Comparison of ENCODE assay signal across 25 mouse cellular contexts in genomic region chr16:60509707-60510106, GRCm38 (mm10).
DNase-seq lines count a peak whose midpoint lies in the region; ATAC-seq and TF ChIP-seq lines count a peak whose summit lies in the region.
"Had no signal": no experiment of that assay in that cellular context is flagged by ENCODE, and none has a peak within 500 bp of the region (broad histone marks: within the 10 kb centered on the region; RNA-seq: fewer than 3 reads in every experiment).

No protein-coding gene starts in this region.

- 7% methylated on average over 3 of the region's 3 CpGs for WGBS in forebrain, embryonic 14.5 days
- WGBS in forebrain, embryonic 10.5 days: 71% methylated on average over 3 of the region's 3 CpGs
- WGBS in neural tube, embryonic 11.5 days: 29% methylated on average over 3 of the region's 3 CpGs
- WGBS in hindbrain, embryonic 12.5 days: 33% methylated on average over 3 of the region's 3 CpGs
- 87% methylated on average over 3 of the region's 3 CpGs for WGBS in thymus, adult 2 months

- no peak for TF ChIP-seq POLR2A in thymus, adult 2 months (IDR thresholded peaks at IDR 0.05; ENCODE audit: control insufficient read depth, extremely low read depth, insufficient read depth, low read length, poor library complexity)

- H3K36me3 ChIP-seq in forebrain, embryonic 14.5 days (ENCODE audit: control insufficient read depth, insufficient read depth, low read length): no peaks in the 10 kb centered on the region
- H3K36me3 ChIP-seq in forebrain, embryonic 10.5 days (replicated peaks): no peaks in the 10 kb centered on the region
- no peaks in the 10 kb centered on the region for H3K36me3 ChIP-seq in neural tube, embryonic 11.5 days (ENCODE audit: control insufficient read depth, insufficient read depth, low read length)
- H3K36me3 ChIP-seq in hindbrain, embryonic 12.5 days: no peaks in the 10 kb centered on the region
- no peaks in the 10 kb centered on the region for H3K36me3 ChIP-seq in thymus, adult 2 months (ENCODE audit: control insufficient read depth, insufficient read depth, low read length)
- H3K36me3 ChIP-seq: heart, embryonic 12.5 days; liver, embryonic 13.5 days had no signal

- H3K27ac ChIP-seq in forebrain, embryonic 14.5 days (ENCODE audit: low read depth, low read length): no peak overlapping the region
- no peak overlapping the region for H3K27ac ChIP-seq in forebrain, embryonic 10.5 days
- no peak overlapping the region for H3K27ac ChIP-seq in neural tube, embryonic 11.5 days (ENCODE audit: low read depth, low read length)
- H3K27ac ChIP-seq in hindbrain, embryonic 12.5 days: no peak overlapping the region
- no peak overlapping the region for H3K27ac ChIP-seq in thymus, adult 2 months (ENCODE audit: control insufficient read depth, insufficient read depth, low read length)
- H3K27ac ChIP-seq: forebrain, embryonic 13.5 days; liver, embryonic 13.5 days had no signal

- H3K4me1 ChIP-seq in forebrain, embryonic 14.5 days (ENCODE audit: control insufficient read depth, insufficient read depth, low read length): no peaks in the 10 kb centered on the region
- H3K4me1 ChIP-seq in forebrain, embryonic 10.5 days: no peaks in the 10 kb centered on the region
- no peaks in the 10 kb centered on the region for H3K4me1 ChIP-seq in neural tube, embryonic 11.5 days (ENCODE audit: control insufficient read depth, insufficient read depth, low read length)
- H3K4me1 ChIP-seq in hindbrain, embryonic 12.5 days: no peaks in the 10 kb centered on the region
- no peaks in the 10 kb centered on the region for H3K4me1 ChIP-seq in thymus, adult 2 months (replicated peaks; ENCODE audit: control insufficient read depth, insufficient read depth, low read length)
- H3K4me1 ChIP-seq: heart, embryonic 12.5 days; liver, embryonic 13.5 days; megakaryocyte, embryonic 14.5 days had no signal

- no peak overlapping the region for H3K4me3 ChIP-seq in forebrain, embryonic 14.5 days (ENCODE audit: low read depth, low read length)
- H3K4me3 ChIP-seq in forebrain, embryonic 10.5 days: no peak overlapping the region
- no peak overlapping the region for H3K4me3 ChIP-seq in neural tube, embryonic 11.5 days (ENCODE audit: low read depth, low read length)
- no peak overlapping the region for H3K4me3 ChIP-seq in hindbrain, embryonic 12.5 days
- no peak overlapping the region for H3K4me3 ChIP-seq in thymus, adult 2 months (ENCODE audit: control insufficient read depth, insufficient read depth, low read length)
- H3K4me3 ChIP-seq: forebrain, embryonic 13.5 days; heart, embryonic 12.5 days; liver, embryonic 13.5 days; megakaryocyte, embryonic 14.5 days had no signal

- no peaks in the 10 kb centered on the region for H3K27me3 ChIP-seq in forebrain, embryonic 14.5 days (replicated peaks; ENCODE audit: control insufficient read depth, insufficient read depth, low read length)
- no peaks in the 10 kb centered on the region for H3K27me3 ChIP-seq in forebrain, embryonic 10.5 days (ENCODE audit: poor library complexity, severe bottlenecking)
- H3K27me3 ChIP-seq in neural tube, embryonic 11.5 days (ENCODE audit: control insufficient read depth, insufficient read depth, low read length): no peaks in the 10 kb centered on the region
- H3K27me3 ChIP-seq in hindbrain, embryonic 12.5 days: no peaks in the 10 kb centered on the region
- H3K27me3 ChIP-seq in thymus, adult 2 months (ENCODE audit: control insufficient read depth, insufficient read depth, low read length): no peaks in the 10 kb centered on the region
- H3K27me3 ChIP-seq: forebrain, embryonic 13.5 days; heart, embryonic 12.5 days; liver, embryonic 13.5 days; megakaryocyte, embryonic 14.5 days had no signal

- peak; percentile 4 for DNase-seq in forebrain, embryonic 14.5 days (ENCODE audit: low spot score)
- no peak for DNase-seq in forebrain, embryonic 10.5 days (ENCODE audit: extremely low spot score, low spot score)
- DNase-seq in neural tube, embryonic 11.5 days (ENCODE audit: low spot score): peak; percentile 19
- DNase-seq in neural tube, embryonic 10.5 days (ENCODE audit: extremely low spot score, low spot score): no peak
- peak; percentile 45 for DNase-seq in mesoderm, embryonic 11.5 days (ENCODE audit: low read depth, low spot score)
- DNase-seq in thymus, adult 2 months: no peak
- DNase-seq: adrenal gland, postnatal 36 days; cerebellum, adult 11-12 months; cerebellum, postnatal 14 days; gastrocnemius, postnatal 14 days; heart, adult 18-20 months; heart, postnatal 10 days; kidney, postnatal 36 days; liver, embryonic 13.5 days; lung, adult 2 months; lung, postnatal 36 days; thymus, adult 18-20 months; thymus, postnatal 4 days had no signal

- H3K9me3 ChIP-seq in forebrain, embryonic 14.5 days (replicated peaks; ENCODE audit: control insufficient read depth, low read length): no peaks in the 10 kb centered on the region
- H3K9me3 ChIP-seq in forebrain, embryonic 10.5 days: no peaks in the 10 kb centered on the region
- no peaks in the 10 kb centered on the region for H3K9me3 ChIP-seq in neural tube, embryonic 11.5 days (ENCODE audit: control insufficient read depth, low read length)
- H3K9me3 ChIP-seq in hindbrain, embryonic 12.5 days (replicated peaks): no peaks in the 10 kb centered on the region
- H3K9me3 ChIP-seq: forebrain, embryonic 13.5 days; heart, embryonic 12.5 days; liver, embryonic 13.5 days; megakaryocyte, embryonic 14.5 days had no signal

- no peak for TF ChIP-seq CTCF in thymus, adult 2 months (IDR thresholded peaks at IDR 0.05; ENCODE audit: borderline replicate concordance, control insufficient read depth, extremely low read depth, insufficient read depth, low read length, poor library complexity)

- H3K9ac ChIP-seq in forebrain, embryonic 14.5 days (ENCODE audit: low read length): no peak overlapping the region
- H3K9ac ChIP-seq in neural tube, embryonic 11.5 days (ENCODE audit: low read length): no peak overlapping the region
- H3K9ac ChIP-seq in hindbrain, embryonic 12.5 days: no peak overlapping the region
- H3K9ac ChIP-seq: forebrain, embryonic 13.5 days; heart, embryonic 12.5 days; liver, embryonic 13.5 days had no signal

- ATAC-seq in forebrain, embryonic 14.5 days: 0 out of 2 replicates have a peak, but pooled peaks have one; percentile 15
- peak; percentile 68 for ATAC-seq in neural tube, embryonic 11.5 days (ENCODE audit: insufficient read depth, low FRiP score, low TSS enrichment)
- peak; percentile 85 for ATAC-seq in hindbrain, embryonic 12.5 days (ENCODE audit: low FRiP score)
- no peak for ATAC-seq in granulocyte monocyte progenitor cell, adult 5-6 weeks (replicated peaks; ENCODE audit: poor library complexity, severe bottlenecking)
- ATAC-seq: CD4-positive, CD25-positive, alpha-beta regulatory T cell, adult 4 months; forebrain, embryonic 13.5 days; intestine, postnatal 0 days had no signal

- no peak overlapping the region for H3K4me2 ChIP-seq in forebrain, embryonic 14.5 days (ENCODE audit: low read length)
- no peak overlapping the region for H3K4me2 ChIP-seq in neural tube, embryonic 11.5 days (ENCODE audit: low read depth)
- H3K4me2 ChIP-seq in hindbrain, embryonic 12.5 days (replicated peaks): no peak overlapping the region
- H3K4me2 ChIP-seq: forebrain, embryonic 13.5 days; heart, embryonic 12.5 days; liver, embryonic 13.5 days had no signal

Comparison
In these comparisons a context has a peak if more than half of its experiments do, and no peak if none do; other contexts are left out.
1. DNase-seq: peak in forebrain, embryonic 14.5 days (single experiment), neural tube, embryonic 11.5 days (single experiment) and mesoderm, embryonic 11.5 days (single experiment); none in forebrain, embryonic 10.5 days (single experiment), neural tube, embryonic 10.5 days (single experiment) and thymus, adult 2 months (single experiment).